Comparison of ENCODE assay signal across 15 mouse cellular contexts in the genomic region with DNA sequence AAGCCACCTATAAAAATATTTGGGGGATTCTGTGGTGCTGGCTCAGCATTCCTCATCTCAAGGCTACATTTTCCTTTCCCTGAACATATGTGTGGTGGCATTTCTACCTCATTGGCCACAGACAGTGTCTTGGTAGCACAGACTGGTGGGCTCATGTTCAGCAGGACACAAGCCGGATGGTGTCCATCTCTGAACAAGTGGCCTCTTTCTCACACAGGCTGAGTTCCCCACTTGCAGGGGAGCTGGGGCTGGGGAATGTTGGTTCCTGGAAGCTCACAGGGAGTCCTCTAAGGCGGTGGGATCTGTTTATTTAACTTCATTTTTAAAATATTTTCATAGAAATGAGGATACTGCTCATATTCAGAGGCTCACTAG.
"Had no signal": no experiment of that assay in that cellular context is flagged by ENCODE, and none has a peak within 500 bp of the region (broad histone marks: within the 10 kb centered on the region; RNA-seq: fewer than 3 reads in every experiment).

No protein-coding gene starts in this region.

- H3K4me2 ChIP-seq: lung, embryonic 15.5 days; midbrain, embryonic 11.5 days; midbrain, embryonic 13.5 days; midbrain, embryonic 15.5 days; neural tube, embryonic 12.5 days; stomach, embryonic 15.5 days had no signal

- H3K27ac ChIP-seq: lung, embryonic 15.5 days; macrophage; midbrain, embryonic 13.5 days; midbrain, embryonic 15.5 days; neural tube, embryonic 12.5 days; stomach, embryonic 15.5 days; stomach, postnatal 0 days had no signal

- H3K4me1 ChIP-seq: midbrain, embryonic 13.5 days; midbrain, embryonic 15.5 days; neural tube, embryonic 12.5 days; stomach, embryonic 15.5 days had no signal

- DNase-seq: lung, adult 2 months; right cerebral cortex, postnatal 14 days; thymus, adult 2 months; thymus, postnatal 25 days; thymus, postnatal 4 days had no signal

- ATAC-seq: lung, postnatal 0 days; midbrain, embryonic 13.5 days; midbrain, embryonic 15.5 days had no signal

- H3K4me3 ChIP-seq: lung, embryonic 15.5 days; megakaryocyte, embryonic 14.5 days; midbrain, embryonic 13.5 days; midbrain, embryonic 15.5 days; neural tube, embryonic 12.5 days; stomach, embryonic 15.5 days had no signal

- H3K9me3 ChIP-seq: lung, embryonic 15.5 days; midbrain, embryonic 13.5 days; midbrain, embryonic 15.5 days; neural tube, embryonic 12.5 days; stomach, embryonic 15.5 days had no signal

- H3K27me3 ChIP-seq: lung, embryonic 15.5 days; midbrain, embryonic 13.5 days; midbrain, embryonic 15.5 days; neural tube, embryonic 12.5 days; stomach, embryonic 15.5 days had no signal

- H3K9ac ChIP-seq: lung, embryonic 15.5 days; midbrain, embryonic 13.5 days; midbrain, embryonic 15.5 days; neural tube, embryonic 12.5 days; stomach, embryonic 15.5 days had no signal

- H3K36me3 ChIP-seq: lung, embryonic 15.5 days; midbrain, embryonic 13.5 days; midbrain, embryonic 15.5 days; neural tube, embryonic 12.5 days; stomach, embryonic 15.5 days had no signal
